Mouse (Mus musculus): Measurements from ENCODE around the gene Ccdc6. TPM values are rescaled to one million over a fixed set of nuclear protein-coding genes. Genes with fewer than 3 reads are reported as not detected.
A peak's percentile ranks its signal among the peaks of the same experiment; 100 is the strongest.

The Ccdc6 gene
- polyA plus RNA-seq, 1 experiment = 1.6 TPM

DNA sequence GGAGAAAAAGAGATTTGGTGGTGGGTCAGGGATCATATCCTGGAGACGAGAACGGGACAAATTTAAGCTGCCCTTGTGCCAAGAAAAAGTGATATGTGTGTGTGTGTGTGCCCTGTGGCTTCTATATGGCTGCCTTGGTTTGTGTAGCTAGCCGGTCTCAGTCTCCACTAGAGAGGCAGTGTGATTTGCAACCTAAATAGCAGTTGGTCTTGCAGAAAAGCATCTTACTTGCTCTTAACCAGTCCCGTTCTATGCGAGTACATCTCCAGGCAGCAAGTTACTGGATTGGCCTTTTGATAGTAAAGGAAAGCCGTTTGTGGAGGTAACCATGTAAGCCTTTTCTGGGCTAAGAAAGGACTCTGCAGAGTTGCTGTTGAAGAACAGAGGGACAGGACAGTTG lies 1.7 kb downstream of the Ccdc6 start:
- Histone ChIP-seq H3K9me3 (ENCODE audit: control insufficient read depth, low read length) (peaks cover 12% of the 10 kb centered on the region), H3K4me3 (replicated peaks) (peak overlapping the region; percentile 87), H3K36me3 (ENCODE audit: control insufficient read depth) (peaks cover 37% of the 10 kb centered on the region), H3K4me1 (ENCODE audit: control insufficient read depth) (peaks cover 59% of the 10 kb centered on the region), H3K27me3 (ENCODE audit: control insufficient read depth) (no peaks in the 10 kb centered on the region)
- no peak for TF ChIP-seq TAL1 (IDR thresholded peaks at IDR 0.05; ENCODE audit: low read length)
- no peak for TF ChIP-seq GATA1 (IDR thresholded peaks at IDR 0.05; ENCODE audit: low read length)

DNA sequence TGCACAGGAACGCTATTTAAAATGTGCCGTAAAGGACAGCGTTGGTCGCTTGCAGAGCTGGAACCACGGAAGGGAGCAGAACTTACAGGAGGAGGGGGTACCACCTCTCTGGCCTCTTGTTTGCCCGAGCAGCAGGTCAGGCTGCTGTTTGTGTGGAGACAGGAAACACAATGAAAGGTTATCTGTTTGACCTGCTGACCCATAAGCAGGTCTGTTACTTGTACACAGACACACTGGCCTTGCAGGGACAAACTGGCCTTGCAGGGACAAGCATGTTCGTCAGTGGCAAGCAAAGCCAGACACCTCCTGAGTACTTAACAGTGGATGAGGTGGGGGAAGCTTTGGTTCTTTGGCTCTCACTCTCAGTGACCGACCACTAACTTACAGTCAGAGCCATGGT lies 2.1 kb downstream of the Ccdc6 start:
- H3K36me3 ChIP-seq (ENCODE audit: control insufficient read depth) = peaks cover 42% of the 10 kb centered on the region
- no peaks in the 10 kb centered on the region for H3K27me3 ChIP-seq (ENCODE audit: control insufficient read depth)
- H3K4me1 ChIP-seq (ENCODE audit: control insufficient read depth) = peaks cover 56% of the 10 kb centered on the region
- no peak for TF ChIP-seq GATA1 (IDR thresholded peaks at IDR 0.05; ENCODE audit: low read length)
- TF ChIP-seq TAL1 (IDR thresholded peaks at IDR 0.05; ENCODE audit: low read length) = no peak
- H3K4me3 ChIP-seq (replicated peaks) = peak overlapping the region; percentile 87
- peaks cover 12% of the 10 kb centered on the region for H3K9me3 ChIP-seq (ENCODE audit: control insufficient read depth, low read length)

DNA sequence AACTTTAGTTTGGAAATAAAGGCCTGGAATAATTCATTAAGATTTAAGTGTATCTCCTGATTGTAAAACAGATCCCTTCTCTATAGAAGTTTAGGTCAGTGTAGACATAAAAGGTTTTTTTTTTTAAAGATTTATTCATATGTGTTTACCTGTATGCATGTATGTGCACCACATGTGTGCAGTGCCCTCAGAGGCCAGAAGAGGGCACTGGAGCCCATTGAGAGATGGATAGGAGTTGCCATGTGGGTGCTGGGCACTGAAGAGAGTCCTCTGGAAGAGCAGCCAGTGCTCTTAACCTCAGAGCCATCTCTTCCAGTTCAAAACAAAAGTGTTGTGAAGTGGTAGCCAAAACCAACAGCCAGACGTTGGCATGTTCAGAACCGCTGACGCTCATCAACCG lies 5.2 kb downstream of the Ccdc6 start:
- peaks cover 42% of the 10 kb centered on the region for H3K4me1 ChIP-seq (ENCODE audit: control insufficient read depth)
- TF ChIP-seq TAL1 (IDR thresholded peaks at IDR 0.05; ENCODE audit: low read length) (no peak), GATA1 (IDR thresholded peaks at IDR 0.05; ENCODE audit: low read length) (no peak)
- no peak overlapping the region for H3K4me3 ChIP-seq (replicated peaks)
- H3K36me3 ChIP-seq (ENCODE audit: control insufficient read depth) = peaks cover 69% of the 10 kb centered on the region
- no peaks in the 10 kb centered on the region for H3K27me3 ChIP-seq (ENCODE audit: control insufficient read depth)
- H3K9me3 ChIP-seq (ENCODE audit: control insufficient read depth, low read length) = peaks cover 12% of the 10 kb centered on the region

DNA sequence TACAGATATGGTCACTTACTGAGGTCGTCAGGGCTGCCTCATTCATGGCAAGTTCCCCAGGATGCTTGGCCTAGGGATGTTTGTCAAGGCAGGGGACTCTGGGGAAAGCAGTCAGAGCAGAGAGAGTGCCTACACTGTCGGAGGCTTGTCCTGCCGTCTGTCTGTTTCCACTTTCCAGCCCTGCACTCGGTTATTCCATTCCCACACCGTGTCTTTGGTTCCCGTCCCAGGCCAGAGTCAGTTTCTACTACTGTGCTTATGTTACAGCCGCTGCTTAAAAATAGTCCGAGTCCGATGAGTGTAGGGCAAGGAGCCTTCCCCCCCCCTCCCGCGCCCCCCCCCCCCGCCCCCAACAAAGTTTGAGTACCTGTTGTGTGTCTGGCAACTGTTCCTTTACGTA lies 11.1 kb downstream of the Ccdc6 start:
- TF ChIP-seq TAL1 (IDR thresholded peaks at IDR 0.05; ENCODE audit: low read length) (no peak), GATA1 (IDR thresholded peaks at IDR 0.05; ENCODE audit: low read length) (no peak)
- H3K4me3 ChIP-seq (replicated peaks) = no peak overlapping the region
- peaks cover 54% of the 10 kb centered on the region for H3K36me3 ChIP-seq (ENCODE audit: control insufficient read depth)
- no peaks in the 10 kb centered on the region for H3K9me3 ChIP-seq (ENCODE audit: control insufficient read depth, low read length)
- H3K27me3 ChIP-seq (ENCODE audit: control insufficient read depth) = no peaks in the 10 kb centered on the region
- H3K4me1 ChIP-seq (ENCODE audit: control insufficient read depth) = peaks cover 43% of the 10 kb centered on the region

DNA sequence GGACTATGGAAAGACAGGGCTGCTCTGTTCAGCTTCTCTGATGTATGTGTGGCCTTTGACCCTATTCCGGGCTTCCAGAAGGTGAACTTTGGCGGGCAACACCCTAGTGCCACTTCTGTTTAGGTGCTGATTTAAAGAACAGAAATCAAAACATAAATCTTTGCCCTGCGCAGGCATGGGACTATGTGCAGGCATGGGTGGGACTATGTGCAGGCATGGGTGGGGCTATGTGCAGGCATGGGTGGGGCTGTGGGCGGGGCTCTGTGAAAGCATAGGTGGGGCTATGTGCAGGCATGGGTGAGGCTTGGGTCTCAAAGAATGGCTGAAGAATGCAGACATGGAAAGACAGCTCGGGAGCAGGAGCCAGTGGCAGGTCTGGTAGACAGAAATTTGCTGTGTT lies 13.1 kb downstream of the Ccdc6 start:
- no peak for TF ChIP-seq GATA1 (IDR thresholded peaks at IDR 0.05; ENCODE audit: low read length)
- no peak for TF ChIP-seq TAL1 (IDR thresholded peaks at IDR 0.05; ENCODE audit: low read length)
- Histone ChIP-seq H3K36me3 (ENCODE audit: control insufficient read depth) (peaks cover 46% of the 10 kb centered on the region), H3K4me1 (ENCODE audit: control insufficient read depth) (peaks cover 39% of the 10 kb centered on the region)

DNA sequence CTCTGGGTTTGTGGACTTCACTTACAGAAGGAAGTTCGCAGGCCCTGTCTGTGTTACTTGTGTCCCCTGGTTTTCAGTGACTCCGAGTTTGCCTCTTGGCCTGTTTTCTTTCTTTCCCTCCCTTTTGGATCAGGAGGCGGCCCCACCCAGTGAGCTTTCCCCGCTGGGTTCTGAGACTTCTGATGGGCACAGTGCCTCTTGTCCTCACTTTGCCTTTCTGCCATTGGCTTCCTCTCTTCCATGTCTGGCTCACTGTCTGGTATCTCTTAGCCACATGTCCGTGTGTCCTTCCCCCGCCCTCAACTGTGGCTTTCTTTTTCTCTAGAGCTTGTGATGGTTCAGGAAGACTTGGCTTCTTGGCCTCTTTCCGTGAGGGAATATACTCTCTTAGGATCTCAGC lies 13.9 kb downstream of the Ccdc6 start:
- no peak for TF ChIP-seq TAL1 (IDR thresholded peaks at IDR 0.05; ENCODE audit: low read length)
- TF ChIP-seq GATA1 (IDR thresholded peaks at IDR 0.05; ENCODE audit: low read length) = no peak
- peaks cover 36% of the 10 kb centered on the region for H3K4me1 ChIP-seq (ENCODE audit: control insufficient read depth)
- peaks cover 37% of the 10 kb centered on the region for H3K36me3 ChIP-seq (ENCODE audit: control insufficient read depth)
- no peaks in the 10 kb centered on the region for H3K27me3 ChIP-seq (ENCODE audit: control insufficient read depth)
- no peak overlapping the region for H3K4me3 ChIP-seq (replicated peaks)
- no peaks in the 10 kb centered on the region for H3K9me3 ChIP-seq (ENCODE audit: control insufficient read depth, low read length)

More for the DNA sequence above, 13.1 kb downstream of the Ccdc6 start:
- Histone ChIP-seq H3K27me3 (ENCODE audit: control insufficient read depth) (no peaks in the 10 kb centered on the region), H3K9me3 (ENCODE audit: control insufficient read depth, low read length) (no peaks in the 10 kb centered on the region), H3K4me3 (replicated peaks) (no peak overlapping the region)

DNA sequence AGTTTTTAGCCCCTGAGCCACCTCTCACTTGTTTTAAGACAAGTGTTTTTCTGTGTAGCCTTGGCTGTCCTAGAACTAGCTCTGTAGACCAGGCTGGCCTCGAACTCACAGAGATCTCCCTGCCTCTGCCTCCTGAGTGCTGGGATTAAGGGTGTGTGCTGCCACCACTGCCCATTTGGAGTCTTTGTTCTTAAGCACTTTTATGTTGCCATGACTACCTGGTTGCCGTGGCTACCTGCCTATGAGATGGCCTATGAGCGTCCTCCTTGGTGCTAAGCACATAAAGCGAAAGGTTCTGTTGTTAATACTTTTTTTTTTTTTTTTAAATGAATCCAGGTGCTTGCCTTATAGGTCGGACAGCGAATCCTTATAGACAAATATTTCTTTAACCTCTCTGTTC lies 14.7 kb downstream of the Ccdc6 start:
- Histone ChIP-seq H3K27me3 (ENCODE audit: control insufficient read depth) (no peaks in the 10 kb centered on the region), H3K4me3 (replicated peaks) (no peak overlapping the region), H3K9me3 (ENCODE audit: control insufficient read depth, low read length) (no peaks in the 10 kb centered on the region), H3K36me3 (ENCODE audit: control insufficient read depth) (peaks cover 35% of the 10 kb centered on the region), H3K4me1 (ENCODE audit: control insufficient read depth) (peaks cover 40% of the 10 kb centered on the region)
- TF ChIP-seq GATA1 (IDR thresholded peaks at IDR 0.05; ENCODE audit: low read length) = no peak
- no peak for TF ChIP-seq TAL1 (IDR thresholded peaks at IDR 0.05; ENCODE audit: low read length)

DNA sequence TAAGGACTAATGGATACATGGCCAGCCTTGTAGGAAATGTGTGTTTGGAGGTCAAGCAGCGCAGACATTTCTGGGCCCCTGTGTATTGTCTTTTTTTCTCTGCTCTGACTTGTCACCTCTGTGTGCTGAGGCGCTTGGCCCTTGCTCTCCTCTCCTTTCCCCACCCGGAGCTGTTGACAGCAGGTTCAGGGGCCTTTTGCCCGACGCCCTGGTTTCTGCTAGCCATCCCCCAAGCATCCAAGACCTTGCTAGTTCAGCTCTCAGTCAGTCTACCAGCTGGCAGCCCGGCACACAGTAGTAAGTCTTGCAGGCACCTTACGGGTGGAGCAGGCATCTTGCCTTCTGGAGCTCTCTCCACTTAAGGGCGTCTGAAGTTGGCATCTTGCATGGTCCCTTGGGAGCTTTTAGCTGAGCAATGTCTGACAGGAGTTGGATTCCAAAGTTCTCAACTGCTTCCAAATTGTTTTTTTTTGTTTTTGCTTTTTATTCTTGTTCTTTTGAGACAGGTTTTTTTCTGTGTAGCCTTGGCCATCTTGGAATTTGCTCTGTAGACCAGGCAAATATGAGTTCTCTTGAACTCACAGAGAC lies 17.2 kb downstream of the Ccdc6 start:
- H3K4me3 ChIP-seq (replicated peaks) = no peak overlapping the region
- H3K4me1 ChIP-seq (ENCODE audit: control insufficient read depth) = peaks cover 36% of the 10 kb centered on the region
- H3K36me3 ChIP-seq (ENCODE audit: control insufficient read depth) = peaks cover 24% of the 10 kb centered on the region
- no peaks in the 10 kb centered on the region for H3K9me3 ChIP-seq (ENCODE audit: control insufficient read depth, low read length)
- no peak for TF ChIP-seq GATA1 (IDR thresholded peaks at IDR 0.05; ENCODE audit: low read length)
- no peak for TF ChIP-seq TAL1 (IDR thresholded peaks at IDR 0.05; ENCODE audit: low read length)
- H3K27me3 ChIP-seq (ENCODE audit: control insufficient read depth) = no peaks in the 10 kb centered on the region

DNA sequence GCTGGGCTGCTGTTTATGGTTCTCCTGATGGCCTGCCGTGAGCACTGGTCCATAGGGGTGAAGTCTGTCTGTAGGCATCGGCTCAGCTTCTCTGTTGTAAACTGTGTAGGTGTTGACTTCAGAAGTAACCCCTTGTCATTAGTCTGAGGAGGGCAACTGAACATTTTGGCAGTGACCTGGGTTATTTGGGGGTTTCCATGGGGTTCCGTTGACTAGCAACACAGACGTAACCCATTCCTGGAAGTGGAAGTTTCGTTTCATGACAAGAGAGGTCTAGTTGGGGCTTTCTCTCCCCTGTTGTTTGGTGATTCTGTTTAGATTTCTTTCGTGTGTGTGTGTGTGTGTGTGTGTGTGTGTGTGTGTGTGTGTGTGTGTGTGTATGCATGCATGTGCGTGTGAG lies 19.5 kb downstream of the Ccdc6 start:
- Histone ChIP-seq H3K4me3 (replicated peaks) (no peak overlapping the region), H3K36me3 (ENCODE audit: control insufficient read depth) (peaks cover 24% of the 10 kb centered on the region), H3K9me3 (ENCODE audit: control insufficient read depth, low read length) (no peaks in the 10 kb centered on the region), H3K4me1 (ENCODE audit: control insufficient read depth) (peaks cover 39% of the 10 kb centered on the region), H3K27me3 (ENCODE audit: control insufficient read depth) (no peaks in the 10 kb centered on the region)
- no peak for TF ChIP-seq TAL1 (IDR thresholded peaks at IDR 0.05; ENCODE audit: low read length)
- TF ChIP-seq GATA1 (IDR thresholded peaks at IDR 0.05; ENCODE audit: low read length) = no peak

DNA sequence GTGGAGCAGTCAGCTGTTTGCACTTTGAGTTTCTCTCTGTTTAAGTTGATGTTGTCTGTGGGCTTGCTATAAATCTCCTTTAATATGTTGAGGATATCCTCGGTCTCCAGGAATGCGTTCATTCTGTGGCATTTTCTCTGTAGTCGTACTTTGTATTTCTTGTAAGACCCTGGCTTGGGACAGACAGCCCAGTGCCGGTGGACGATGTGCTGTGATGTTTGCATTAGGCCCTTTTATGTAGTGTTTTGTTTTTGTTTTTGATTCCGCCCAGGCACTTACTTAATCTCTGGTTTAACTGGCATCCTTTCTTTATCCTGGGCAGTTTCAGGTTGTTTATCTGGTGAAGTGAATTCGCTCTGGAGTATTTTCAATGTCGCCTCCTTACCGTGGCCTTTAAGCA lies 22.5 kb downstream of the Ccdc6 start:
- H3K4me1 ChIP-seq (ENCODE audit: control insufficient read depth) = peaks cover 52% of the 10 kb centered on the region
- peaks cover 11% of the 10 kb centered on the region for H3K36me3 ChIP-seq (ENCODE audit: control insufficient read depth)
- H3K27me3 ChIP-seq (ENCODE audit: control insufficient read depth) = no peaks in the 10 kb centered on the region
- TF ChIP-seq GATA1 (IDR thresholded peaks at IDR 0.05; ENCODE audit: low read length) (no peak), TAL1 (IDR thresholded peaks at IDR 0.05; ENCODE audit: low read length) (no peak)
- H3K9me3 ChIP-seq (ENCODE audit: control insufficient read depth, low read length) = no peaks in the 10 kb centered on the region
- H3K4me3 ChIP-seq (replicated peaks) = no peak overlapping the region

Data from erythroblast, embryonic 14.5 days (primary cell).